Mouse (Mus musculus) spleen, adult 18-20 months (tissue): ENCODE results near the gene Ankrd34c.

Experiments
- DNase-seq, 2 experiments: peaks; one replicate each; pipeline ENCODE4 v3.0.0; 2022; ENCODE audit warnings: mixed read lengths in 2 of 2

The Ankrd34c gene

GRCm38 (mm10) chr9:89738295-89738694, at the start of gene Ankrd34c:
Gene Ankrd34c, minus strand, starts transcription at chr9:89738475.
- no peak for DNase-seq

DNA sequence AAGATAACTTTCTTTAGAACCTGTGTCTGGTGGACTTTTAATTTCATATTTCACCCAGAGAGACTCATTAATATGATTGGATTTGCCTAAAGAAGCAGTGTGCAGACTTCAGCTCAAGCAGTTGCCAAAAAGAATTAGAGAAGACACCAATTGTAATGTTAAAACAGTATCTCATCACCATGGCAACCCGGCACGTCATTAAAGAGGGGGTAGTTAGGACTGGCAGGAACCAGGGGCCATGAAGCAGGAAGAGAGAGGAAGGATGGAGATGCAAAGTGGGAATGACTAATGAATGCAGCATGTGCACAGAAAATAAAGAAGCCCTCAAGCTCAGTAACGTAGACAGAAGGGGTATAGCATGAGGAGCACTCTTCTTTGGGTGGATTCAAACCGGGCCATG, 49.3 kb upstream of the Ankrd34c start:
- DNase-seq, result no peak

- DNase-seq, result no peak
Observed at GRCm38 (mm10) chr9:89781395-89781927, 43.2 kb upstream of the Ankrd34c start.

- DNase-seq, result no peak
Observed at GRCm38 (mm10) chr9:89779237-89779636, 41.0 kb upstream of the Ankrd34c start.

- DNase-seq, result no peak
Observed at GRCm38 (mm10) chr9:89771153-89771552, 32.9 kb upstream of the Ankrd34c start.

- no peak for DNase-seq
Observed at GRCm38 (mm10) chr9:89762017-89762416, 23.7 kb upstream of the Ankrd34c start.

- DNase-seq, result no peak
Observed at GRCm38 (mm10) chr9:89758569-89758968, 20.3 kb upstream of the Ankrd34c start.

DNA sequence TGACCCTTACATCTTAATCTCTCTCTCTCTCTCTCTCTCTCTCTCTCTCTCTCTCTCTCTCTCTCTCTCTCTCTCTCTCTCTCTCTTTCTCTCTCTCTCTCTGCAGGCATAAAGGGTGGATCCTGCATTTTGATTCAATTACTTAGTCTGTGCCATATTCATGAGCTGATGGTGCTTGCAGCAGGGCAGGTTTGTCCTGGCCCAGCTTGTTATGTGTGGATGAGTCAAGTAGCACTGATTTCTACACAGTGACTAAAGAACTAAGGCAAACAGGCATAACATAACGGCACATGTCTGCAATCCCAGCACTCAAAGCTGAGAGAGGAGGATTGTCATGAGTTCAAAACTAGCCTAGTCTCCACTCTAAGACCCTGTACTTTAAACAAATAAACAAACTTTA, 19.9 kb upstream of the Ankrd34c start:
- no peak for DNase-seq

DNA sequence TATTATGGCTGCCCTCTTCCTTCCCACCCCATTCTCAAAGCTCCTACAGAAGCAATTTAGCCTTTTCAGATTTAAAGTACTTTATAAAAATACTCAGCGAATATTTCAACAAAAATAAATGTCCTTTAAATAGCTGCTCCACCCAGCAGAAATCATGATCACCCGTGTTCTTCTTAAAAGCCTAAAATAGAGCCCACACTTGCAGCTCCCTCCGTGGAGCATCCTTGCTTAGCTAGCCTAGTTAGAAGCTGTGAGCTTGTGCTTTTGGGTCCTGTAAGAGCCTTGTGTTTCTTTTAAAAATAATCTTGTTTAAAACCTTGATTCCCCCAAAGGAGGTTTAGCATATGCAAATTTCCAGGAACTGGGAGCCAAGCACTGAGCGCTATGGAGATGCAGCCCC, 19.3 kb upstream of the Ankrd34c start:
- DNase-seq, result no peak

DNA sequence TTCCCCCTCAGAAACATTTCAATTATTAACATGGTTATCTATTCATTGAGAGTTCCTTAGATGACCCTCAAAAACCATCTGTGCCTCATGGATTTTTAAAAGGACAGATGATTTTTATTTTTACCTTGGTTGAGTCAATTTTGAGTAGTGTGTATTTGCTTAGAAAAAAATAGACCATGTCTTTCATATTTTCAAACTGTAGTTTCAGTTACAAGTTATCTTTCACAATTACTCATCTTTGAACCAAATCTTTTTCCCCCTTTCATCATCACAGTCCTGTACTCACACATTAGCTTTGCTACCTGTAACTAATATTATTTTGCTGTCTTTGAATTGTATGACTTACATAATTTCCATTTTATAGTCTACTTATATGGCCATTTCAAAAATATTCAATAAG, 1.8 kb upstream of the Ankrd34c start:
- DNase-seq, result no peak

DNA sequence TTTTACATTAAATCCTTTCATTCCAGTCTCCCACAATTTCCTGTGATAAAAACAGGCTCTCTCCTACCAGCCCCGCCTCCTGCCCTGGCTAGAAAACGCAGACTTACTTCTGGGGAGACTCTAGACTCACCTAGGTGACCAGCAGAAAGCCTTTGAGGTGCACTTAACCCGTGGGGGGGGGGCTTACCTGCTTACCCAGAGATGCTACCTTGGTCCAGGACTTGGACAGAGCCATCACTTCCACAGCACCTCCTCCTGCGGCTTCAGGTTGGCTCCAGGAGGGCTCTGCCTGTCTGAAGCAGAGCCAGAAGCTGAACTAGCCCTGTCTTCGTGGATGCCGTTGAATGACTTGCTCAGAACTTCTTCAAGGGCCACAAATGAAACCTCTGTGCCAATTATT, 387 bp downstream of the Ankrd34c start:
- DNase-seq, result no peak

GRCm38 (mm10) chr9:89736932-89737705, 1.2 kb downstream of the Ankrd34c start:
- no peak for DNase-seq

- peak in 1 of 2 experiments; percentile 3 for DNase-seq
Observed at GRCm38 (mm10) chr9:89706906-89707305, 31.4 kb downstream of the Ankrd34c start.

DNA sequence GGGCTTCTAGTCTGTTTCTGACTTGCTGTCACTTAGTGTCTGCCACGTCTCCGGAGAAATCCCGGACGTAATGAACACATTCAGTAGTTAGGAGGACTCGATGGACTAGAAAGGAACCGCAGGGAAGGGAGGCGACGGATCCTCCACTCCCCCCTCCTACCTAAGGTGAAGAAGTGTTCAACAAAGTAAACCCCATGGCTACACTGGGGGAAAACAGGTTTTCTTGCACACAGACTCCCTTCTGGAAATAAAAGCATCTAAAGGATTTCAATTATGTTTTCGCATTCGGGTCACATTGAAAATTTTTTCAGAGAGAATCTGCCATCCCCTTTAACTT, 33.1 kb downstream of the Ankrd34c start:
- DNase-seq, result no peak

- DNase-seq, result peak; percentile 88
Observed at GRCm38 (mm10) chr9:89704265-89705196, 33.7 kb downstream of the Ankrd34c start, which contains the start of gene Tmed3. Gene Tmed3, minus strand, starts transcription at chr9:89705068.

DNA sequence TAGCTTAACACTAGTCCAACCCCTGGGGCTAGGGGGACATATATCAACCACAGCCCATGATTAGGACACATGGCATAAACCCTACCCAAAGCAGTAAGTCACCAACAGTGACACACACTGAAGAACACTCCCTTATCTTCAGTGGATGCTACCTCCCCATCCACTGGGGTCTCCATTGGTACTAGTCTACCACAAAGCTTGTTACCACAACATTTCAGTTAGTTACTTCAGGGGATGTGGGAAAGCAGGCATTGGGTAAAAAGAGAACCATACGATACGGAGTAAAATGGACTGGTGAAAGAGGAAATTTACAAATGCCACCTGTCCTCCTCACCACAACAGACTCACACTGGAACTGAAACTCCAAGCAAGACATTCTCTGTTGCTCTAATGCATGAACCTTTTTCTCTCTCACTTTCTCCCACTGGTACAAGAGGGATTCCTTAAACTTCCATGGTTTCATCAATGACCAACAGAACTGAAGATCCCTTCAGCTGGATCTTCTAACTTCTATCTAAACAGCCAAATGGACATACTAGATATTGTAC, 37.3 kb downstream of the Ankrd34c start:
- no peak for DNase-seq

DNA sequence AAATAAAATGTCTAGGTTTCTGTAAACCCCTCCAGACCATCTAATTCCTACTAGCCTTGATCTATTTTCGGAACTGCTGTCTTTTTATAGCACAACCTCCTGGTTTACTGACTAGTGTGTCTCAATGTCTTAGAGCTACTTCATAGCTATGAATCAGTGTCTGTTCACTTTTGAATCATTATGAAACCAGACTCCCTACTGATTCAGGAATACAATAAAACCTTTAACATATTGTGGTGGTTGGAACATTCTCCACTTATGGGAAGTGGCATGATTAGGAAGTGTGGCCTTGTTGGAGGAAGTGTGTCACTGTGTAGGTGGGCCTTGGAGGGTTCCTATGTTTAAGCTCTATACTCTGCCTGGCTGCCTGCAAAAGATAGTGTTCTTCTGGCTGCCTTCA, 43.1 kb downstream of the Ankrd34c start:
- DNase-seq, result no peak

DNA sequence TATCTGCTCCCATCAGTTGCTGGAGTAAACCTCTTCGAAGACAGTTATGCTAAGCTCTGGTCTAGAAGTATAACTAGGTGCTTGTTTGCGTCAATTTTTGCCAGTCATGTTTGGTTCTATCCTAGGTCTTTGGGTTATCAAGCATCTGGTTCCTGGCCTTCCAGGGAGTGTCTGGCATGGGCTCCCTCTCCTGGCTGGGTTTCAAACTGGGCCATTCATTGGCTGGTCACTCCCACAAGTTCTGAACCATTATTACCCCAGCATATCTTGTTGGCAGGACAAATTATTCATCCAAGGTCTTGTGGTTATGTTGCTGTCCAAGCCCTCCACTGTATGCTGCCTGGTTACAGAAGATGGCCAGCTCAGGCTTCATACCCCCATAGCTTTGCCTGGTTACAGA, 44.6 kb downstream of the Ankrd34c start:
- no peak for DNase-seq

- no peak for DNase-seq
Observed at GRCm38 (mm10) chr9:89689179-89689578, 49.1 kb downstream of the Ankrd34c start.

GRCm38 (mm10) chr9:89687503-89688226, 50.6 kb downstream of the Ankrd34c start:
- no peak for DNase-seq

DNA sequence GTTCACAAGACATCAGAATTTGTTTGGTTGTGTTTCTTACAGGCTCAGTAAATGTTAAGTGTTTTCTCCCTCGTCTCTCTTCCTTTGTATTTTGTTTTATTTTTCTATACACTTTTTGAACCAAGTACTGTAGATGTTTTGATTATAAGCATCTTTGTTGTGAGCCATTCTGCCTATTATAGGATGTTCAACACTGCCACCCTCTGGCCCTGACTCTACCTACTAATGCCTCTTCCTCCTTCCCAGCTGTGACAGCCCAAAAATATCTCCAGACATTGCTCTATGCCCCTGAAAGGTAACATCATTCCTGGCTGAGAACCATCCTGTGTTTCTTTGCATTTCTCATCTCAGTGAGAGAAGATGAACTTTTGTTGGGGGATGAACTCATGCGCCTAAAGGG, 52.0 kb downstream of the Ankrd34c start:
- DNase-seq, result no peak

DNA sequence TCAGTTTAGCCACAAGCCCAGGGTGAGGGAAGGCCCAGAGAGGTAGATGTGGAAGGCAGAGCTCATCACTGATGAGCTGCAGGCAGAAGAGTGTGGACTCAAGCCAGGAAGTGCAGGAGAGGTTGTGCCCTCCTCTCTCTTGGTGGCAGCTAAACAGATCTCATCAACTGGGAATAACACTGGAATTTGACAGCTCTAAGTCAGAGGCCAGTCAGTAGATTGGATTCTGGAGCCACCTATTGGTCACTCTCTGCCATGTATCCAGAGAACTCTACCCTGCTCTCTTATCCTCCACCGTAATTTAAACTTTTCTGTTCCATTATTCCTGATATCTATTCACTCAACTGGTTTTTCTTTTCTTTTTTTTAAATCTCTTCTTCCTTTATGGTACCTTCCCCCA, 59.3 kb downstream of the Ankrd34c start:
- no peak for DNase-seq
